Mouse (Mus musculus) cortical plate, adult 2 months (tissue): ENCODE measurements around the gene Ppa1.

Experiments
- CTCF ChIP-seq: fragments of 200-500 bp; IDR thresholded peaks from 2 replicates; pipeline ENCODE4 v1.5.1; 2011; ENCODE audit warnings: mild to moderate bottlenecking, control low read depth, low read length; ENCODE audit not compliant: insufficient read depth; ENCODE audit errors: extremely low read depth
- POLR2A ChIP-seq: fragments of 200-500 bp; IDR thresholded peaks from 2 replicates; pipeline ENCODE4 v1.6.1; 2011; ENCODE audit warnings: mild to moderate bottlenecking, low read length, control low read depth; ENCODE audit not compliant: insufficient read depth; ENCODE audit errors: extremely low read depth

DNA sequence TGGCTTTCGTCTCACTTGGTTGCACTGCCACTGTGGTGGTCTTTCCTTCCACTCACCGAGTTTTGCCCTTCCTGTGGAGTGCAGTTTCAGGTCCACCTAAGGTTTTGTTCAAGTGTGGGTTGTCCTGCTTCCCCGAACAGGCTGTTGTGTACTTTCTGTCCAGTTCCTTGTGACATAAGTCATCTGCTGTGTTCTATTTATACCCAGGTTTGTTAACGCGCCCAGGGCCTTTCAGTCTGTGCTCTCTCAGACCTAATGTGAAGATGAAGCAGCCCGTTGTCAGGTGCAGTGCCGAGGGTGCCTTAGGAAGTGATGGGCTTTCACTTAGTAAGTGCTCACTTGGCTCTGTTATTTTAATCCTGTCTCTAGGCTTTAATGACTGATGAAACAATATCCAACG is 41.1 kb downstream of the Ppa1 start:
- no peak for TF ChIP-seq CTCF
- no peak for TF ChIP-seq POLR2A
